Mouse (Mus musculus) small intestine, adult 2 months (tissue): ENCODE measurements at regions not wholly inside any gene's neighbourhood (a gene's known extent, or its start where the extent isn't known, plus 50 kb on each side); places are given as distances from the start of the nearest gene placed in this dataset.
A peak's percentile ranks its signal among the peaks of the same experiment; 100 is the strongest.

Experiments used
- H3K27ac ChIP-seq: fragments of 200-500 bp; 2 replicates; pipeline ENCODE4 v1.5.1; 2012; ENCODE audit warnings: low read depth, low read length, control low read depth, inconsistent platforms; ENCODE audit not compliant: insufficient read depth
- H3K27me3 ChIP-seq: fragments of 200-500 bp; 2 replicates; pipeline ENCODE4 v1.6.1; 2012; ENCODE audit warnings: mild to moderate bottlenecking, moderate library complexity, low read length, inconsistent platforms; ENCODE audit not compliant: control insufficient read depth, insufficient read depth
- H3K36me3 ChIP-seq: fragments of 200-500 bp; 2 replicates; pipeline ENCODE4 v1.6.1; 2012; ENCODE audit warnings: mild to moderate bottlenecking, low read length, control low read depth, inconsistent platforms; ENCODE audit not compliant: control insufficient read depth, insufficient read depth
- H3K4me1 ChIP-seq: fragments of 200-500 bp; 2 replicates; pipeline ENCODE4 v1.6.1; 2012; ENCODE audit warnings: low read length, inconsistent platforms, mixed read lengths; ENCODE audit not compliant: control insufficient read depth, insufficient read depth, insufficient read length
- H3K4me3 ChIP-seq: fragments of 200-500 bp; 2 replicates; pipeline ENCODE4 v1.5.1; 2012; ENCODE audit warnings: low read depth, mild to moderate bottlenecking, control low read depth, inconsistent platforms, low read length, moderate library complexity
- CTCF ChIP-seq: fragments of 200-500 bp; IDR thresholded peaks from 2 replicates; pipeline ENCODE4 v1.5.1; 2012; ENCODE audit warnings: low read depth, mild to moderate bottlenecking, control low read depth, inconsistent platforms, low read length, moderate library complexity, mixed read lengths; ENCODE audit not compliant: insufficient replicate concordance, insufficient read length; ENCODE audit errors: extremely low read depth
- POLR2A ChIP-seq: fragments of 200-500 bp; IDR thresholded peaks from 2 replicates; pipeline ENCODE4 v1.6.1; 2012; ENCODE audit warnings: low read depth, mild to moderate bottlenecking, control low read depth, inconsistent platforms, low read length, moderate library complexity
- WGBS: fragments of 180-500 bp; shearing (Covaris S2); methylation state at CpG from one replicate; pipeline ENCODE4 v1.1.7; 2018; 5-methylcytosine and 5-hydroxymethylcytosine counted together

- Histone ChIP-seq H3K4me1 (no peaks in the 10 kb centered on the region), H3K4me3 (no peak overlapping the region), H3K27ac (no peak overlapping the region), H3K36me3 (no peaks in the 10 kb centered on the region), H3K27me3 (no peaks in the 10 kb centered on the region)
- 92% methylated on average over 5 of the region's 5 CpGs for WGBS
- no peak for TF ChIP-seq CTCF
- no peak for TF ChIP-seq POLR2A
These were observed 94.4 kb upstream of the Cav2 start for GRCm38 (mm10) chr6:17186604-17187003.

GRCm38 (mm10) chr6:17187106-17187505 is 93.9 kb upstream of the Cav2 start:
- 75% methylated on average over 4 of the region's 4 CpGs for WGBS

GRCm38 (mm10) chr6:17195538-17195937 is 85.4 kb upstream of the Cav2 start:
- TF ChIP-seq CTCF: no peak
- TF ChIP-seq POLR2A: no peak
- H3K27me3 ChIP-seq: no peaks in the 10 kb centered on the region
- H3K27ac ChIP-seq: no peak overlapping the region
- H3K4me1 ChIP-seq: no peaks in the 10 kb centered on the region; the same call in 1 of the 2 replicates
- H3K4me3 ChIP-seq: no peak overlapping the region
- WGBS: 46% methylated on average over 4 of the region's 4 CpGs
- no peaks in the 10 kb centered on the region for H3K36me3 ChIP-seq

More at GRCm38 (mm10) chr6:17187106-17187505, 93.9 kb upstream of the Cav2 start:
- Histone ChIP-seq H3K27ac (no peak overlapping the region), H3K4me3 (no peak overlapping the region), H3K27me3 (no peaks in the 10 kb centered on the region), H3K4me1 (no peaks in the 10 kb centered on the region), H3K36me3 (no peaks in the 10 kb centered on the region)
- TF ChIP-seq CTCF: no peak
- no peak for TF ChIP-seq POLR2A

- Histone ChIP-seq H3K27me3 (no peaks in the 10 kb centered on the region), H3K4me3 (peak overlapping the region; percentile 6; the same call in 1 of the 2 replicates), H3K4me1 (no peaks in the 10 kb centered on the region; the same call in 1 of the 2 replicates), H3K36me3 (no peaks in the 10 kb centered on the region), H3K27ac (peak overlapping the region; percentile 73)
- no peak for TF ChIP-seq CTCF
- TF ChIP-seq POLR2A: no peak
- 46% methylated on average over 18 of the region's 18 CpGs for WGBS
These were observed 83.1 kb upstream of the Cav2 start for GRCm38 (mm10) chr6:17197728-17198397.

GRCm38 (mm10) chr6:17198876-17199275 is 82.1 kb upstream of the Cav2 start:
- TF ChIP-seq POLR2A (no peak), CTCF (no peak)
- 66% methylated on average over 9 of the region's 9 CpGs for WGBS
- Histone ChIP-seq H3K27me3 (no peaks in the 10 kb centered on the region), H3K27ac (peak overlapping the region; percentile 55), H3K36me3 (no peaks in the 10 kb centered on the region), H3K4me1 (no peaks in the 10 kb centered on the region; the same call in 1 of the 2 replicates), H3K4me3 (no peak overlapping the region)

- 53% methylated on average over 6 of the region's 6 CpGs for WGBS
- no peaks in the 10 kb centered on the region for H3K36me3 ChIP-seq
- no peak for TF ChIP-seq CTCF
- H3K4me3 ChIP-seq: no peak overlapping the region
- no peaks in the 10 kb centered on the region; the same call in 1 of the 2 replicates for H3K4me1 ChIP-seq
- no peaks in the 10 kb centered on the region for H3K27me3 ChIP-seq
- H3K27ac ChIP-seq: no peak overlapping the region
These were observed 78.9 kb upstream of the Cav2 start for GRCm38 (mm10) chr6:17201916-17202636.

GRCm38 (mm10) chr6:17203302-17203701 is 77.7 kb upstream of the Cav2 start:
- H3K27me3 ChIP-seq: no peaks in the 10 kb centered on the region
- H3K27ac ChIP-seq: no peak overlapping the region
- no peaks in the 10 kb centered on the region for H3K36me3 ChIP-seq
- H3K4me3 ChIP-seq: no peak overlapping the region
- WGBS: 95% methylated on average over 5 of the region's 5 CpGs
- H3K4me1 ChIP-seq: no peaks in the 10 kb centered on the region
- TF ChIP-seq CTCF: no peak
- TF ChIP-seq POLR2A: no peak
